Mouse (Mus musculus): Measurements from ENCODE around the gene Atp6v1c2.
A peak's percentile ranks its signal among the peaks of the same experiment; 100 is the strongest.

Atp6v1c2 gene

GRCm38 (mm10) chr12:17329259-17329658 lies at the start of gene Atp6v1c2:
Atp6v1c2 (minus strand) TSS chr12:17329359.
- no peak for DNase-seq

GRCm38 (mm10) chr12:17376521-17376920 lies 47.4 kb upstream of the Atp6v1c2 start:
- no peak for DNase-seq

- no peak for DNase-seq
Observed at GRCm38 (mm10) chr12:17375243-17375642, 46.1 kb upstream of the Atp6v1c2 start.

DNA sequence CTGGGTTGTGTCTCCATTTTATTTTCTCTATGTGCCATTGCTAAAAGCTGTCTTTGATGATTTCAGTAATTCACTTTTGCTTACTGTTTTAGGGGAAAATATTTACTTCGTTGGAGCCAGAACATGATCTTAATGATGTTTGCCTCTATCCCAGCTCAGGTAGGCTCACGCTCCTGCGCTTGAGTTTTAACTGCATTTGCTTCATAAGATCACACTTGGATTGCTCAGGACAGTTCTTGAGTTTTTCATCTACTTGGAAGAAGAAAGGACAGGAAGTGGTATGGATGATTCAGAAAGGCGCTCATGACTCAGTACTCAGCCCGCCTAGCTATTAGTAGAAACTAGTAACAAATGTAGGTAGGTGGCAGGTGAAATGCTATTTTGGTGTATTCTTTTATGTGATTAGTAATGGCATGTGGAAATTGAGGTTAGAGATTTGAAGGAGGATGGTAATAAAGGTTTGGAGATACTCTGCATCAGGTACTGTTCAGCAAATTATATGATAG lies 44.4 kb upstream of the Atp6v1c2 start:
- peak; percentile 61 for DNase-seq

DNA sequence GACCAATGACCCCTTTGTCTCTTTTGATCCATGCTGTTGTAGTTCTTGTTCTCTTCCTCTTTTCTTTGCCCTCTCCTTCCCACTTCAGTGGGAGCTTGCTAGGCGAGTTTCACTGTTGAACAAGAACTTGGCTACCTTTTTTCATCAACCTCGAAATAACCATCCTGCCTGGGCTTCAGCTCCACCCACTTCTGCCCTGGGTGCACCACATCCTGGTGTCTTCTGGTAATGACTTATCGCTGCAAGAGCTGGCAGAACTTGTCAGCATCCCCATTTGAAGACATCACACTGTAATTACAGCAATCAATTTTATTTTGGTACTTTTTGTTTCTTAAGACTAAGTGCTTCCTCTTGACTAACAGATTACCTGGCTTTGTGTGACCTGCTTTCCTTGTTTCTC lies 43.5 kb upstream of the Atp6v1c2 start:
- peak; percentile 56 for DNase-seq

GRCm38 (mm10) chr12:17371589-17372235 lies 42.6 kb upstream of the Atp6v1c2 start:
- DNase-seq = peak; percentile 66

- peak; percentile 88 for DNase-seq
Observed at GRCm38 (mm10) chr12:17369551-17370325, 40.6 kb upstream of the Atp6v1c2 start.

DNA sequence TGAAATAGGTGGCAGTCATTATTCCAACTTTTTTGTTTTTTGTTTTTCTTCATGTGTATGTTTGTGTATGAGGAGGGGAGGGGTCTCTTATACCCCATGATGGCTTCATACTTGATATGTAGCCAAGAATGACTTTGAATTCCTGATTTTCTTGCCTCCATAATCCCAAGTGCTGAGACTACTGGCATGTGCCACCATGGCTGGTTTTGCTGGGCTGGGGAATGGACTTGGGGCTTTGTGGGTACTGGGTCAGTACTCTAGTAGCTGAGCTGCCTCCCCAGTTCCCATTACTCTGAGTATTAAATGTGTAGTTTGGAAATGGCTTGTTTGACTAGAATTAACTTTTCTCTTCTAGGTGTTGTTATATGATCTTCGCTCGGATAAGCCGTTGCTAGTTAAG lies 40.0 kb upstream of the Atp6v1c2 start:
- DNase-seq = peak; percentile 53

GRCm38 (mm10) chr12:17366981-17367380 lies 37.8 kb upstream of the Atp6v1c2 start:
- peak; percentile 93 for DNase-seq

DNA sequence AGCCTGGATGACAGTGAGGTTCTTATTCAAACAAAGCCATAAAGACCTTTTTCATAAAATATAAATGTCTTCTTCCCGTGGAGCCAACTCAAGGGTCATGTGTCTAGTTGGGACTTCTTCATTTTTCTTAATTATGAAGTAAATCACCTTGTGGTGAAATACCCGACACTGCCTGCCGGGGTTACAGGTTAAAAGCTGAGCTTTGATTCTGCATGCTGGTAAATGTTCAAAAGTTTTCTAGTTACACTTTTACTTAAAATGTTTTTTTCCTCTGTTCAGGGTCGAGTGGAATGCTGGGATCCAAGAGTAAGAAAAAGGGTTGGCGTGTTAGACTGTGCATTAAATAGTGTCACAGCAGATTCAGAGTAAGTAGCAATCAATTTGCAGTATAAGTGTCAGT lies 33.2 kb upstream of the Atp6v1c2 start:
- peak; percentile 29 for DNase-seq

GRCm38 (mm10) chr12:17360650-17361049 lies 31.5 kb upstream of the Atp6v1c2 start:
- DNase-seq = peak; percentile 35

DNA sequence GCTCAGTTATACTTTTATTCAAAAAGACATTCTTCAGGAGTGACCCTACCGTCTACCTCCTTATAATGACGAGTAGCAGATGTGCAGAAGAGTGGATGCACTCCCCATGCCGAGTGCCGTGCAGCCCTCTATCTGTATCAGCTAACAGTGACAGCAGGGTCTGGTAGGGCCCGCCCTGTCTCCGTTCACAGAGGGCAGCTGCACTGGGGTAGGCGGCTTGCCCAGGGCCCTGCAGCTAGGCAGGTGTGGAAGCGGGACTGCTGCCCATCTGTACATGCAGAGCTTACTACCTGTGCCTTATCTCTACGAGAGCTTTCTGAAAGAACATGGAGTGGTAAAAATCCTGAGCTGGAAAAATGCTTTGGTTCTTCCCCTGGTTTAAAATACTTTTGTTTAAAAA lies 30.9 kb upstream of the Atp6v1c2 start:
- DNase-seq = peak; percentile 78

GRCm38 (mm10) chr12:17358981-17359380 lies 29.8 kb upstream of the Atp6v1c2 start:
- DNase-seq = no peak

DNA sequence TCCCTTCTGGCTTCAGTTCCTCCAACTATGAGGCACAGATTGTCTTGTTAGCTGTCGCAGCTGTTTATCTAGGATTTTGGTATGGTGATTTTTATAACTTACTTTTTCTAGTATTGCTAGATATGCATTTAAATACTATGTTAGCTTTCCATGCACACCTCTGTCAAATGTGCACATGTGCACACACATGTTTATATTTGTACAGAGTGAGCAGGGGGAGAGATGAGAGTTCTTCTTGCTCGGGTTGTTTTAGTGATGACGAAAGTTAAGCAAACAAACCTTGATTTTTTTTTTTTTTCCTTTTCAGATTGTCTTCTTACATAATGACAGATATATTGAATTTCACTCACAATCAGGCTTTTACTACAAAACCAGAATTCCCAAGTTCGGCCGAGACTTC lies 28.6 kb upstream of the Atp6v1c2 start:
- peak; percentile 5 for DNase-seq

GRCm38 (mm10) chr12:17356853-17357252 lies 27.7 kb upstream of the Atp6v1c2 start:
- DNase-seq = peak; percentile 40

DNA sequence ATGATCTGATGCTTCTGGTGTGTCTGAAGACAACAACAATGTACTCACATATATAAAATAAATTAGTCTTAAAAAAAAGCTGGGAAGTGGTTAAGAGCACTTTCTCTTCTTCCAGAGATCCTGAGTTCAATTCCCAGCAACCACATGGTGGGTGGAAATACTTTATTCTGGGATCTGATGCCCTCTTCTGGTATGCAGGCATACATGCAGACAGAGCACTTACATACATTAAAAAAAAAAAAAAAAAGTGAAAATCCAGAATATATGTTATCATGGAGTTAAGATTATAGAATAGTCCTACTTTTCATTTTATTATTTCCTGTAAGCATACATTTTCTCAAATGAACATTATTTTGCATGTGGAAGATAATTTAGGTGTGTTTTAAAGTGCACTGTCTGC lies 20.9 kb upstream of the Atp6v1c2 start:
- DNase-seq = peak; percentile 43

DNA sequence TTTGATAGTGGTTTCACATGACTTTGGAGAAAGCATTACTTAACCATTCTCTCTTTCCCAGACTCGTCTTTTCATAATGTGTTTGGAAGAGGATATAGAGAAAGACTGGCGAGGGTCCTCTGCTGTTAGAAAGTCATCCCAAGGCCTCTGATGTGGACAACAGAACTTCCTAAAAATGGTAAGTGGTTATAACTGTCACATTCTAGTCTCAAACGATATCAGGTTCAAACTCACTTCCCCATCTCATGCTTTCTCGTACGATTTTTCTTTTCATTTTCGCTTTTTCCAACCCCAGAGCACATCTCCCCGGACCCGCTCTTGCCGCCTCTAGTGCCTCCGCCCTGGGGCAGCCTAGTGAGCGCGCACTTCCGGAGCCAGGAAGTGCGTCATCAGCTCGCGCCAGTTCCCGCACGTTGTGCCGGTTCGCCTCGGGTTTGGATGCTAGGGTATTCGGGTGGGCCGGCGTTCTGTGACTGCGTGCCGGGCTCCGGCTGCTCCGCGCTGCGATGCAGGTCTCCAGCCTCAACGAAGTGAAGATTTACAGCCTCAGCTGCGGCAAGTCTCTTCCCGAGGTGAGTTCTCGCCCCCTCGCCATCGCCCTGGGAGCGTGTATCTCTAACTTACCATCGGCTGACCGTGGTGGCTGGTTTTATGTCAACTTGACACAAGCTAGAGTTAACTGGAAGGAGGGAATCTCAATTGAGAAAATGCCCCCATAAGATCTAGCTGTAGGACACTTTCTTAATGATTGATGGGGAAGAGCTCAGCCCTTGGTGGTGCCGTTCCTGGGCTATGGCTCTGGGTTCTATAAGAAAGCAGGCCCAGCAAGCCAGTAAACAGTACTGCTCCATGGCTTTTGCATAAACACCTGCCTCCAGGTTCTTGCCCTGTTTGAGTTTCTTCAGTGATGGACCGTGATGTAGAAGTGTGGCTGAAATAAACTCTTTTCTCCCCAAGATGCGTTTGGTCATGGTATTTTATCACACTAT lies 19.2 kb upstream of the Atp6v1c2 start, which contains the start of gene Nol10:
Gene Nol10 (plus strand): TSS at position 411 of the 989 bp plus-strand sequence.
- DNase-seq = peak; percentile 98

GRCm38 (mm10) chr12:17347327-17348047 lies 18.3 kb upstream of the Atp6v1c2 start:
- DNase-seq = peak; percentile 86

DNA sequence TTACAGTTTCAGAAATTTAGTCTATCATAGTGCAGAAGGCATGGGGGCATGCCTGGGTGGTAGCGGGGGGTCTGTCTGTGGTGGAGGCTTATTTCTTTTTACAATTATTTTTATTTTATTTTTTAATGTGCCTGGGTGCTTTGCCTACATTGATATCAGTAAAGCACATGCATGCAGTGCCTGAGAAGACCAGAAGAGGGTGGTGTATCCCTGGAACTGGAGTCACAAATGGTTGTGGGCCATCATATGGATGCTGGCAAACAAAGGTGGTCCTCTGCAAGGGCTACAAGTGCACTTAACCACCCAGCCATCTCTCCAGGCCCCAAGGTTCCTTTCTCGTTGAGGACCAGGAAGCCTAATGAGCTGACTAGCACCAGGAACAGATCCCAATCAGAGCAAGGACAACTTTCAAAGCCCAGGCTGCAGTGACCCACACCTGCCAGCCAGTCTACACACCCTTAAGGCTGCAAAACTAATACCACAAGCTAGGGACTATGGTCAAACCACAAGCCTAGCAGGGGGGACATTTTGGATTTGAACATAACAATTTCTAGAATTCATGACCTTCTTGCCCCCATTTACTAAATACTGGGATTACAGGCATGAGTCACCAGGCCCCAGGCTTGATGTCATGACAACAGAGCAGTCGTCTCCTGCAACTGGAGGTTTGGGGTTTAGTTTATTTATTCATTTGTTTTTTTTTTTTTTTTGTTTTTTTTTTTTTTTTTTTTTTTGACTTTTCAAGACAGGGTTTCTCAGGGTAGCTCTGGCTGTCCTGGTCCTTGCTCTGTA lies 10.2 kb upstream of the Atp6v1c2 start:
- DNase-seq = no peak

GRCm38 (mm10) chr12:17338338-17338737 lies 9.2 kb upstream of the Atp6v1c2 start:
- DNase-seq = no peak

DNA sequence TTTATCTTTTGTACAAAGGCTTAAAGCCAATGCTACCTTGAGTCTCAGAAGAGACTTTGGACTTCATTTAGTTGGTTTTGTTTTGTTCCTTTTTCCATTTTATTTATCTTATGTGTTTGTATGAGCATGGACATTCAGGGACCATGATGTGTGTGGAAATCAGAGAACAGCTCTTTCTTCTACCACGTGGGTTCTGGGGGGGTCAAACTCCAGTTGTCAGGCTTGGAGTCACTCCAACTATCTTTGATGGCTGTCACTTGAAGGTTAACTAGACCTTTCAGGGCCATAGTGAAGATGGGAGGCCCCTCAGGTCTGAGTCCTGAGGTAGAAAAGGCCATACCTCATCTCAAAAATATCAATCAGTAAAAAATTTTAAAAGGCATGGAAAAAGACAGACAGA lies 4.3 kb upstream of the Atp6v1c2 start:
- DNase-seq = no peak

Data from heart, adult 11 months (tissue).